Mouse (Mus musculus) urinary bladder, postnatal 4 days (tissue): ENCODE measurements around the gene Ppp1r9a.

Source experiments
- DNase-seq, 2 experiments: peaks; one replicate each; pipeline ENCODE4 v3.0.0; 2021 to 2022; ENCODE audit warnings: low spot score in 2 of 2

Gene Ppp1r9a

DNA sequence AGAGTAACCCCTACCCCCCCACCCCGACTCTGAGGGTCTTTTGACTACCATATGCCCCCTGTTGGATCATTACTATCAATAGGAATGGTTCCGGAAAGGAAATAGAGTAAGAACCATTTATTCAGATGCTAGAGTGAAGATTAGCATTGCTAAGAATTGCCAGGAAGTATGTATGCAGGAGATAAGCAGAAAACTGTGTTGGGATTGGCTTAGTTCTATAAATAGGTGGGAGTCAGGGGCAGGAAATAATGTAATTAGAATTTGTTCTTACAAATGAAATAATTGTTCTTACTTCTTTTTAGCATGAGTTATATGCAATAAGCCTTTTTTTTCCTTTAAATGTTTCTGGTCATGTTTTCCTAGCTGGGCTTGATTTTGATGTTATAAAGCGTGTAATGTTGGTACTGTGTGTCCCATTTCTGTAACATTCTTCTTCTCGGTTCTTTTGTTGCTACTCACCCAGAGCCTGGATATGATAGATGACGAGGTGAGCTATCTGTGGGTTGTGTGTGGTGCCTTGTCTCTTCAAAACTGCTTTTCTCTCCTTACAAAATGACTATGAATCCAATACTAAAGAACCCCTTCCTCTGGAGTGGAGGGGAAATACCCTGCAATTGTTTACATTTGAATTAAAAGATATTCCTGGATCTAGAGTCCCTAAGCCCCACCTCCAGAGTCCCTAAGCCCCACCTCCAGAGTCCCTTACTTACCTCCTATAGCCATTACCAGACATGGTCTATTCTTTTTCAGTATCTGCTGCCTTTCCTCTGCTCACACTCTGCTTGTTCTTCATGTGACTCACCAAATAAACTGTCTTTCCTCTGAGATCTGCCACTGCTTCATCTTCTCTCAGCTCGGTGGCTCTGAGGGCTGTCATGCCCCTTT is 254.1 kb downstream of the Ppp1r9a start:
- DNase-seq, result no peak

DNA sequence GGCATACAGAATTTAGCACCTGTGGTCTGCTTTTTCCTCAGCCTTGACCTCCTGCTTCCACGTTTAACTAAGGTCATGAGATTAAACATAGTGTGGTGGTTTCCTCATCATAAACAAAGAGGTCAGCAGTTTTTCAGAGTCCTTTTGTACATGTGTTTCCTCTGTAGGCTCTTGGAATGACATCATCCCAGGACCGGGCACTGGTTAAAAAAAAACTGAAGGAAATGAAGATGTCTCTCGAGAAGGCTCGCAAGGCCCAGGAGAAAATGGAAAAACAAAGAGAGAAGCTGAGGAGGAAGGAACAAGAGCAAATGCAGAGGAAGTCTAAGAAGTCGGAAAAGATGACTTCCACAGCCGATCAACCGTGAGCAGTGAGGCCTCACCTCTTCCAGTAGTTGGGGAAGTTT is 256.7 kb downstream of the Ppp1r9a start:
- no peak for DNase-seq

GRCm38 (mm10) chr6:5162052-5162451 is 259.3 kb downstream of the Ppp1r9a start:
- DNase-seq, result no peak

DNA sequence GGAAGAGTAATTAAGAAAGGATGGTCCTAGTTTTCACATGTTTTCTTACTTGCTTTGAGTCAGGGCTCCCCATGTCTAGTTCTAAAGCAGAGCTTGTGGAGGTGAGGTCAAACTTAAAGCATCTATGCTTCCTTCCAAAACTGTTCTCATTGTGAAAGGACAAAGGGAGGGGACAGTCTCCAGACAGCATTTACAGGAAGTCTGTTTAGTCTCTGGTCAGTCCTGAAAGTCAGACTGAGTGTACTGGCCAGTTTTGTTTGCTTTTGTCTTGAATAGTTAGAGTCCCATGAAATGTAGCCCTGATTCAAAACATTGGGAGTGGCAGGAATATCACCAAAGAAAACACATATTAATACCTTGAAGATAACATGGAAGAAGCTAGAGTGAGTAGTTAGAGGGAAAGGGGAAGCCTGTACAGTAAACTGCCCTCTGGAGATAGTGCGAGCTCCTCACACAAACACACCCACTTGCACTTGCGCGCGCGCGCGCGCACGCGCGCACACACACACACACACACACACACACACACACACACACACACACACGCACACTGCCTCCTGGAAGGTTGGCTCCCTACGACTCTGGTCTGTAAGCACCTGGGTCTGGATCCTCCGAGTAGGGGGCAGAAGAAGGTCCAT is 260.9 kb downstream of the Ppp1r9a start:
- DNase-seq, result no peak

- no peak for DNase-seq
These were observed 262.1 kb downstream of the Ppp1r9a start for GRCm38 (mm10) chr6:5164855-5165254.

DNA sequence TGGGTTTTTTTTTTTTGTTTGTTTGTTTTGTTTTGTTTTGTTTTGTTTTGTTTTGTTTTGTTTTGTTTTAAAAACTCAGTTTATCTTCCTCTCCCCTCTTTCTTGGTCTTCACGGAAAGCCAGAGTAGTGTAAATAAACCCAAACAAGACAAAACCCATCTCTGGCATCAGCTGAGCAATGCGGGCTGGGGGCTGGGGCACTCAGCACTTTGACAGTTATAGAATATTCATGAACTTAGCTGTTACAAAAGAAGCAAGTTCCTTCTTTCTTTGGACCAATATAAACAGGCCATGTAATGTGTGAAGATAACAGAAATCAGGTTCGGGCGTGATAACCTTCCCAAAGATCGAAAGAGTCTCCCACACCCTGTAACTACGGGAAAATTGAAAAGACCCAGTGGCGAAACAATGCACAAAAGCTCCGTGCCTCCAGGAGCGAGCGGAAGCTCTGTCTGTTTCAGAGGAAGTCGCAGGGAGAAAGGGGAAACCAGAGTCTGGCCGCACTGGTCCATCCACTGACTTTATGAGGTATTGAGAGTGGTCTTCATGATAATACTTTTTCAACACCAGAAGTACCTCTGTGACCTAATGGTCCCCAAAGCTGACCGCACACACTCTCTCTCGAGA is 264.4 kb downstream of the Ppp1r9a start:
- no peak for DNase-seq

GRCm38 (mm10) chr6:5168158-5168557 is 265.4 kb downstream of the Ppp1r9a start:
- DNase-seq, result no peak

- no peak for DNase-seq
These were observed 268.7 kb downstream of the Ppp1r9a start for GRCm38 (mm10) chr6:5171418-5171817.

- DNase-seq, result no peak
These were observed 269.9 kb downstream of the Ppp1r9a start for GRCm38 (mm10) chr6:5172571-5172970.

DNA sequence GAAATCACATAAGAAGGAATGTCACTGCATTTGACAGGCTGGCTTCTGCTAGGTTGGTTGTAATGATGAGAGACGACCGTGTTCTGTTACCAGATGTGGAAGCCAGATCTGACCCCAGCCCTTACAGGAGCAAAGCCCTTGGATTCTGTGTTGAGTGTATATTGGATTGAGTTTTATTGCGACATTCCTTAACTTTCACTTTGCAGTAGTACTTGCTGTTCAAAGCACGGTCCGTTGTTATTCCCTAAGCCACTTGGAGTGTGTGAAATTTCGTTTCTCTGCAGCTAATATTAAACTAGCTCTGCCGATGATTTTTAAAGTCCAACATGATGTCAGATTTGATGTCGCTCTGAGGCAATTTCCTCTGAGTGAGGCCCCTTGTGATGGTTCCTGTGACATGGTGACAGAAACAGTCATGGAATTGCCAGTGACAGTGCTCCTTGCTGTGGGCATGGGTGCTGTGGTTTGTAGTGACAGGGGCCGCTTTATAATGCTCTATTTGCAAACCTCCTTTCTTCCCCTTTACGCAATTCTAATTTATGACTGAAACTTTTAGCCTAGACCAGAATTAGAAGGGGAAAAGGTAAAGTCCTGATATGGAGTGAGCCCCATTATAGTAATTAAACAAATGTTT is 271.6 kb downstream of the Ppp1r9a start:
- DNase-seq, result no peak

GRCm38 (mm10) chr6:5177967-5178891 is 275.5 kb downstream of the Ppp1r9a start:
- no peak for DNase-seq

DNA sequence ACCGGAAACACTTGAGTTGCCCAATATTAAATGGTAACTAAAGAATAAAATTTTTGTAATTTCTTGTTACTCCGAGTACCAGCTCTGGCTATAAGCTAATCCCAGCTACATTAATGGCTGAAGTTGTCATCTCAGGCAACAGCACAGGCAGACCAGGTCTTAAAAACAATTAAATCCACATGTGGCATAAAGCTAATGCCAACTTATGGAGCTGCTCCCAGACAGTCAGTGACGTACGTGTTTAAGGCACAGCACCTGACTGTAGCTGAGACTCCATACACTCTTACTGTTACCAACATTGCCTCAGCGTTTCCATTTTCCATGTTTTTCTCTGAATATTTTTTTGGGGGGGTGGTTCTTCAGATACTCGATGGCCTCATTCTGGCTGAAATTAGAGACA is 276.5 kb downstream of the Ppp1r9a start:
- no peak for DNase-seq

DNA sequence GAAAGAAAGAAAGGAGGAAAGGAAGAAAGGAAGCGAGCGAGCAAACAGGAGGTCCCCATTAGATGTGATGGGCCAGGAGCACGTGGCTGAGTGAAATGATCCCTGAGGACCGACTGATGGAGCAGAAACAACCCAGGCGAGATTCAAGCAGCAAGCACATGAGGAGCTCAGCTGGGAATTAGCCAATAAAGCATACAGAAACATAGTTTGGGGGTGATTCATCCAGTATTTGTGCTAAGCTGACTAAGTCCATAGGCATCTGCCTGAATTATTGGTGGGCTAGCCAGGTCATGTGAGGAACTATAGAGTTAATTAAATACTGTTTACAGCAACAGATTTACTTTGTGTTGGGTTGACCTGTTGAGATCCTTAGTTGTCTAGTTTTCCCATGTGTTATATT is 277.9 kb downstream of the Ppp1r9a start:
- DNase-seq, result no peak

GRCm38 (mm10) chr6:5186229-5186950 is 283.7 kb downstream of the Ppp1r9a start:
- no peak for DNase-seq

GRCm38 (mm10) chr6:5187586-5187985 is 284.9 kb downstream of the Ppp1r9a start:
- DNase-seq, result no peak

DNA sequence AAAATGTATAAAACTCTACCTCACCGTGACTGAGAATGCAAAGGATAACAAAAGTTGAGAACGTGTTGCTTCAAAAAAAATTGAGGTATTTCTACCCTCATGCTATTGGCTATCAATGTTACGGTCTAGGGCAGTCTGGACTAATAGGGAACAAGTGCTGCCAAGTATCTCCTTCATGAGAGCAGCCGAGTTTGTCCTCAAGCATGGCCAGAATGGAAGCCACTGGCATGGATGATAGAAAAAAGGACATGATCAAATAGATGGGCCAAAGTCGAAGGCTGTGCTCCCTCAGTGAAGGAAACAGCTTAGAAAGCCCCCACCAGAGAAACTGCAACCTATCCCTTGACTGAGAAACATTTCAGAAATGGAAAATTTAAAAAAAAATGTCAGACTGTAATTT is 285.3 kb downstream of the Ppp1r9a start:
- no peak for DNase-seq

- DNase-seq, result no peak
These were observed 286.2 kb downstream of the Ppp1r9a start for GRCm38 (mm10) chr6:5188938-5189337.

- DNase-seq, result no peak
These were observed 286.8 kb downstream of the Ppp1r9a start for GRCm38 (mm10) chr6:5189507-5189906.

DNA sequence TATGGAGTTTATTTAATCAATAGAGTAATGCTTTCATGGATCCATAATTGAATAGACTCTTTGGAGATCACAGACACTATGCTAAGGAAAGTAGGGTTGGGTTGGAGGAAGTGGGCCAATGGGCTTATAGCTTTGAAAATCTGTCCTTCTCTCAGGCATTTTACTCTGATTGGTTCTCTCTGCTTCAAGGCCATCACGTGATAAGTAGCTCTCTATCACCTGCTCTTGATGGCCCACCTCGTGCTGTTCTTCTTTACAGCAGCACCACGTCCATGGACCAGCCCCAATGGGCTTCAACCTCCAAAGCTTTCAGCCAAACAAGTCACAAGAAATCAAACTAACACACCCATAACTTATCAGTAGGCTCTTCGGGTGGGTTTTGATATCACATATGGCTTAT is 288.0 kb downstream of the Ppp1r9a start:
- DNase-seq, result no peak

DNA sequence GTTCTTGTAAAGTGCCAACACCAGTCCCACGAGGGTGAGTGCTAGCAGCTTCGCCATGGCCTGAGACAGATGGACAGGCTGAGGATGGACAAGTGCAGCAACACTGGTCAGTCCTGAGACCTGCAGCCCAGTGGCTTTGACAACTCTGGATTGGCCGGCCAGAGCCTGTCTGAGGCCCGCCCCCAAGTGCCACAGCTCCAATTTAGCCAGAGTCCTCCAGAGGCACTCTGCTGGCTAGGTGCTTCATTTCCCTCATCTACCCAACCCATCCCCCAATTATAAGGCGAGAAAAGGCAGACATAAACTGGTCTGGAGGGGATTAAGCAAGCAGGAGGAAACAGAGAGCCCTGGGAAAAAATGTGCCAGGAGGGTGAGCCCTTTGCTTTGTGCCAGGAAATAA is 291.0 kb downstream of the Ppp1r9a start, which contains the start of gene Pon1:
Pon1 (minus strand) TSS at position 254 of the 400 bp plus-strand sequence.
- no peak for DNase-seq
